Mouse (Mus musculus): ENCODE results near the gene Iqsec1.
A peak's percentile ranks its signal among the peaks of the same experiment; 100 is the strongest.

GRCm38 (mm10) chr6:90819880-90820279 is 168.6 kb downstream of the Iqsec1 start:
- TF ChIP-seq CTCF (IDR thresholded peaks at IDR 0.05; ENCODE audit: low read depth) (peak; percentile 74), EP300 (IDR thresholded peaks at IDR 0.05; ENCODE audit: low read depth) (no peak)
